Mouse (Mus musculus): ENCODE measurements around the gene Cnbd2. TPM values are rescaled to one million over a fixed set of nuclear protein-coding genes. Genes with fewer than 3 reads are reported as not detected.
A peak's percentile ranks its signal among the peaks of the same experiment; 100 is the strongest.
"Not testable (repeated sequence)": the region's sequence is repeated elsewhere in the genome, so short reads cannot be mapped to it uniquely, and the experiment has no call there.

Gene Cnbd2
- polyA plus RNA-seq, 1 experiment, result not detected

DNA sequence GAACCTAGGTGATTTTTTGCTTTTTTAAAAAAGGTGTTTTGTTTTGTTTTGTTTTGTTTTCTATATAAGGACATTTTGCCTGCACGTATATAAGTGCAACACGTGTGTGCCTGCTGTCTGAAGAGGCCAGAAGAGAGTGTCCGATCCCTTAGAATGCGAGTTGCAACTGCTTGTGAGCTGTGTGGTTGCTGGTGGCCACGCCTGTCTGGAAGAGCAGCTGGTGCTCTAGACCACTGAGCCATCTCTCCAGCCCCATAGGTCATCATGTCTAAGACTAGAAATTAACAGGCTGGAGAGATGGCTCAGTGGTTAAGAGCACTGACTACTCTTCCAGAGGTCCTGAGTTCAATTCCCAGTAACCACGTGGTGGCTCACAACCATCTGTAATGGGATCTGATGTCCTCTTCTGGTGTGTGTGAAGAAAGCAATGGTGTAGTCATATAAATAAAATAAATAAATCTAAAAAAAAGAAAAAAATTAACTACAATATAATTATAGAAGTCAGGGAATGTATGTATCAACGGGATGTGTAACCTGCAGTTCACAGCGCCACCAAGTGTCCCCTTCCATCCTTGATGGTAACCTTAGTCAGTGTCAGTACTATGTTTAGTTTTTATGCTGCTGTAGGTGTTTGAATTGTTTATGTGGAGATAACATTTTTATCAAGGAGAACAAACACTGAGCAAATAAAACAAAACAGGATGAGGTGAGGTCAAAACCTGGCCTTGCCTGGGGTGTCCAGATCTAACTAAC, 40.5 kb downstream of the Cnbd2 start:
- H3K4me1 ChIP-seq (ENCODE audit: control insufficient read depth), result no peaks in the 10 kb centered on the region
- H3K4me3 ChIP-seq (replicated peaks), result no peak overlapping the region
- H3K9me3 ChIP-seq (ENCODE audit: control insufficient read depth, low read length), result no peaks in the 10 kb centered on the region
- no peaks in the 10 kb centered on the region for H3K27me3 ChIP-seq (ENCODE audit: control insufficient read depth)
- H3K36me3 ChIP-seq (ENCODE audit: control insufficient read depth), result no peaks in the 10 kb centered on the region
- TF ChIP-seq GATA1 (IDR thresholded peaks at IDR 0.05; ENCODE audit: low read length), result no peak
- TF ChIP-seq TAL1 (IDR thresholded peaks at IDR 0.05; ENCODE audit: low read length), result no peak

DNA sequence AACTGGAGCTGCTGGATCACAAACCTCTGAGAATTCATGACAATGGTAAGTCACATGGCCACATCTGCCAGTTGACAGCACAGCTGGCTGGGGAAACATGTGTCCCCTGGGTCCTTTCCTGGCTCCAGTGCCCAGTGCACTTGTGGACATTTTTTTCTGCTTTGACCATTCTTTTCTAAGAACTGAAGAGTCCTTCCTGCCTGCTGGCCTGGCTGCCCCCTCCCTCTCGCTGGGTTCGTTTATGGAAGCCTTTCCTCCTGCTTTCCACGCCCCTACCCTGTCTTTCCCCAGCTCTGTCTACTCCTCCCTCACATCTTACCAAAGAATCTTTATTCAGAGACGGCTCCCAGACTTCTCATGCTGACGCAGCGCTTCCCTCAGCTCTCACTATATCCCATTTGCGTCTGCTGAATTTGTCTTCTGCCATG, 41.2 kb downstream of the Cnbd2 start:
- Histone ChIP-seq H3K27me3 (ENCODE audit: control insufficient read depth) (no peaks in the 10 kb centered on the region), H3K36me3 (ENCODE audit: control insufficient read depth) (no peaks in the 10 kb centered on the region), H3K9me3 (ENCODE audit: control insufficient read depth, low read length) (no peaks in the 10 kb centered on the region), H3K4me1 (ENCODE audit: control insufficient read depth) (no peaks in the 10 kb centered on the region), H3K4me3 (replicated peaks) (no peak overlapping the region)
- TF ChIP-seq TAL1 (IDR thresholded peaks at IDR 0.05; ENCODE audit: low read length) (no peak), GATA1 (IDR thresholded peaks at IDR 0.05; ENCODE audit: low read length) (no peak)

DNA sequence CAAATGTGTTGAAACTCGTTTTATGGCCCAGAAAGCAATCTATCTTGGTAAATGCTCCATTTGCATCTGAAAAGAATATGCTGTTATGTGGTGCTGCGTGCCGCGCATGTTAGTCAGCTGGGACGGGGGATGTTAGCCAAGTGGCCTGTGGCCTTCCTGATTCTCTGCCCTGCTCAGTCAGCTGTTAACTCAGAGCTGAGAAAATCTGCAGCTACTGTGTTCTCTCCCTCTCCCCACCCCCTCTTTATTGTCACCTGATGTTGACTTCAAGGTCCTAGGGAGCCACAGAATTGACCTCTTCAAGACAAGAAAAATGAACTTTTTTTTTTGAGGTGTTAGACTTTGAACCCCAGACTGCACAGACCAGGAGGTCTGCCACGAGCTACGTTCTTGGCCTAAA, 43.9 kb downstream of the Cnbd2 start:
- no peaks in the 10 kb centered on the region for H3K4me1 ChIP-seq (ENCODE audit: control insufficient read depth)
- H3K9me3 ChIP-seq (ENCODE audit: control insufficient read depth, low read length), result no peaks in the 10 kb centered on the region
- H3K27me3 ChIP-seq (ENCODE audit: control insufficient read depth), result no peaks in the 10 kb centered on the region
- H3K4me3 ChIP-seq (replicated peaks), result no peak overlapping the region
- H3K36me3 ChIP-seq (ENCODE audit: control insufficient read depth), result no peaks in the 10 kb centered on the region
- no peak for TF ChIP-seq GATA1 (IDR thresholded peaks at IDR 0.05; ENCODE audit: low read length)
- TF ChIP-seq TAL1 (IDR thresholded peaks at IDR 0.05; ENCODE audit: low read length), result no peak

DNA sequence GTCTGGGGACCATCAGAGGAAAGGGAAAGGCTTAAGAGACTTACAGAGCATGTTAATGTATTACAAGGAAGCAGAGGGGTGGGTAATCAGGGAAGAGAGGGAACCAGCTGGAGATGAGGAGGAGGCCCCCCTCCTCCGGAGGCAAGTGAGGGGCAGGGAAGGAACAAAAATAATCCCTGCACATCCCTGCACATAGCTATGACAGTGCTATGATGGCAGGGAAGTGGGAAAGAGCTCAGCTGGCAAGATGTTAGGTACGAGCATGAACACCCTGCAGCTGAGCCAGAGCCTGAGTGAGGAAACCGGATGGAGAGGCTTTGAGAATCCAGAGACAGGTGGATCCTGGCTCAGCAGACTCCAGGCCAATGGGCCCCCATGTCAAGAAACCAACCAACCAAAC, 56.4 kb downstream of the Cnbd2 start:
- TF ChIP-seq TAL1 (IDR thresholded peaks at IDR 0.05; ENCODE audit: low read length) (no peak), GATA1 (IDR thresholded peaks at IDR 0.05; ENCODE audit: low read length) (no peak)
- no peaks in the 10 kb centered on the region for H3K4me1 ChIP-seq (ENCODE audit: control insufficient read depth)

DNA sequence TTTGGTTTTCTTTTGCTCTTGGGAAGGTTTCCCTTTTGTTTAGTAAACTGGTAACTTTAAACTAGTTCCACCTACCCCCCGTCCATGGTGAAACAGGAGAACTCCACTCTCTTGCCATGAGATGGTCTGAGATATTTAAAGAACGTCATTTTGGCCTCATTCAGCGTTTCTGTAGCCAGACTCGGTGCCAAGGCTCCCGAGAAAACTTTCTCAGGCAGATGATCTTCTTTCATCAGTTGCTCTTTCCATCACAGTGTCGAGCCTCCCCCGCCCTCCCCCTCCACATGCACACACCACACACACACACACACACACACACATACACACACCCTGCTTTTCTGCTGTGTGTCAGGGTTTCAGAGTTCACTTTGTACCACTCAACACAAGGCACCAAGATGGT, 58.8 kb downstream of the Cnbd2 start:
- no peaks in the 10 kb centered on the region for H3K9me3 ChIP-seq (ENCODE audit: control insufficient read depth, low read length)
- H3K36me3 ChIP-seq (ENCODE audit: control insufficient read depth), result no peaks in the 10 kb centered on the region
- no peak overlapping the region for H3K4me3 ChIP-seq (replicated peaks)
- TF ChIP-seq GATA1 (IDR thresholded peaks at IDR 0.05; ENCODE audit: low read length) (no peak), TAL1 (IDR thresholded peaks at IDR 0.05; ENCODE audit: low read length) (no peak)
- H3K27me3 ChIP-seq (ENCODE audit: control insufficient read depth), result no peaks in the 10 kb centered on the region
- no peaks in the 10 kb centered on the region for H3K4me1 ChIP-seq (ENCODE audit: control insufficient read depth)

More for the DNA sequence above, 56.4 kb downstream of the Cnbd2 start:
- Histone ChIP-seq H3K9me3 (ENCODE audit: control insufficient read depth, low read length) (no peaks in the 10 kb centered on the region), H3K27me3 (ENCODE audit: control insufficient read depth) (no peaks in the 10 kb centered on the region), H3K4me3 (replicated peaks) (no peak overlapping the region), H3K36me3 (ENCODE audit: control insufficient read depth) (no peaks in the 10 kb centered on the region)

DNA sequence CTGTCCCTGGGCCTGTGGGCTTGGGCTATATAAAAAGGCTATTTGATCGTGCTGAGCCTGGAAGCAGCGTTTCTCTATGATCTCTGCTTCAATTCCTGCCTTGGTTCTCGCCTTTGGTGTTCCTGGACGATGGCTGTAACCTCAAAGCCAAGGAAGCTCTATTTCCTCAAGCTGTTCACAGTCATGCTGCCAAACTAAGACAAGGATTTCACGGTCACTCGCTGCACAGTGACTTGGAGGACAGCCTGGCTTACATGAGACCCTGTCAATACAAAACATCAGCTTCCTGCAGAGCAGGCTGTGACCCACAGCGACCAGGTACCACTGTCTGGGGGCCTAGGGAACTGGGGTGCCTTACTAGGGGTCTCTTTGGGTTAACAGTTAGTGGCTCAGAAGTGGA, 64.9 kb downstream of the Cnbd2 start:
- Histone ChIP-seq H3K4me1 (ENCODE audit: control insufficient read depth) (no peaks in the 10 kb centered on the region), H3K9me3 (ENCODE audit: control insufficient read depth, low read length) (no peaks in the 10 kb centered on the region), H3K27me3 (ENCODE audit: control insufficient read depth) (no peaks in the 10 kb centered on the region), H3K4me3 (replicated peaks) (no peak overlapping the region), H3K36me3 (ENCODE audit: control insufficient read depth) (no peaks in the 10 kb centered on the region)
- no peak for TF ChIP-seq GATA1 (IDR thresholded peaks at IDR 0.05; ENCODE audit: low read length)
- no peak for TF ChIP-seq TAL1 (IDR thresholded peaks at IDR 0.05; ENCODE audit: low read length)

DNA sequence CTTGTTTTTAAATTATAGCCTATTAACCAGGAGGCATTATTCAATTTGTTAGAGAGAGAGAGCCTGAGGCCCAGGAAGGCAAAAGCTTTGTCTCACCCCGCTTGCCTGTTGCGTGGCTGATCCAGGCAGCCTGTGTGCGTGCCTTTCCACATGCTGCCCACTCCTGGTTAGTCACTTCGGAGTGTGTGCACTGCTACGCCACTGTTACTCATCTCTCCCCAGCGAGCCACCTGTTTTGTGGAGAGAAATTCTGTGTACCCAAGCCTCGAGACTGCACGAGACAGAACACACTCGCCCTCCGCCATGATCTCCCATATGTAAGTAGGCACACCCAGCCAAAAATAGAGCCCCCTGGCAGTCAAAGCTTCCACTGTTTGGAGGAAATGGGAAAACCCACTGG, 67.8 kb downstream of the Cnbd2 start:
- TF ChIP-seq GATA1 (IDR thresholded peaks at IDR 0.05; ENCODE audit: low read length), result no peak
- no peak for TF ChIP-seq TAL1 (IDR thresholded peaks at IDR 0.05; ENCODE audit: low read length)
- H3K4me1 ChIP-seq (ENCODE audit: control insufficient read depth), result peaks cover 2% of the 10 kb centered on the region; the same call in 1 of the 2 replicates
- no peaks in the 10 kb centered on the region for H3K36me3 ChIP-seq (ENCODE audit: control insufficient read depth)
- H3K27me3 ChIP-seq (ENCODE audit: control insufficient read depth), result no peaks in the 10 kb centered on the region
- H3K9me3 ChIP-seq (ENCODE audit: control insufficient read depth, low read length), result 0 out of 2 replicates have a peak, but pooled peaks cover 4% of the 10 kb centered on the region
- no peak overlapping the region for H3K4me3 ChIP-seq (replicated peaks)

DNA sequence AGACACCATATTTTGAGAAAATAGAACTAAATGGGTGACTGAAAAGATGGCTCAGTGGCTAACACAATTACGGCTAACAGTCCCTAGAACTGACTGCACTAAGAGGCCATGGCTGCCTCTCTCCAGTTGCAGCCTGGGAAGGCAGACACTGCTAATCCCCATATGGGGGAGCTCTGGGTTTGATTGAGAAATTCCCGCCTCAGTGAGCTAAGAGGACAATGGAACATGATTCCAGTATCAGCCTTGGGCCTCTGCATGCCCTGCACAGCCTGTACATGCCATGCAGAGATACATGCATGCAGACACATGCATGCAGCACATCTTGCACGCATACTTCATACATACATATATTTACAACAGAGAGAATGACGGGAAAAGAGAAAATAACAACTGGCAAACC, 69.3 kb downstream of the Cnbd2 start:
- H3K9me3 ChIP-seq (ENCODE audit: control insufficient read depth, low read length), result 0 out of 2 replicates have a peak, but pooled peaks cover 4% of the 10 kb centered on the region

DNA sequence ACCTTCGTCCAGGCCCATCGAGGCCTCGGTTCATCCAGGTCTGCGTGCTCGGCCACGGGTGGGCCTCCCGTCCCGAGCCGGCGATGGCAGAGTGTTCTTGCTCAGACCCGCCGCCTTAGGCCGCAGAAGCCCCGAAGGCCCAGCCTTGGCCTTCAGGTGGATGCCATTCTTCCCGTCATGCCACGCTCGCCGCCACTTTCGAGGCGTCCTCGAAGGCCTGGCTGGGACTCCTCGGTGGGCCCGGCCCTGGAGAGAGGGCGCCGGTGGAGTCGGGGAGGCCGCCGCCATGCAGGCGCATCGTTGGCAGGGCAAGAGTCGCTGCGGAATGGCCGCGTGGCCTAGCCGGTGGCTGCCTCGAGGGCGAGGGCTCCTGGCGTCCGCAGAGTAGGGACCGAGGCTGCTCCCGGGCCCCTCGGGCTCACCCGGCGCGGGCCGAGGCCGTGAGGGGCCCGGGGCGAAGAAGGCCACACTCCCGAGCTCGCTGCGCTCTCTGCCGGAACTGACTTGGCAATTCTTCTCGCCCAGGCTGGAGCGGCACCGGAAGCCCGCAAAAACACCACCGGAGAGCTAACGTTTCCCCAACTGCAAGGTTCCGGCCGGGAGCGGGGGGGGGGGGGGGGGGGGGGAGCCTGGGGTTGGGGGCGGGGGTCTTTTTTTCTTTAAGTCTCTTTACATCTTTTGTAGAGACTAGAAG, 80.5 kb downstream of the Cnbd2 start:
- not testable (repeated sequence) for H3K27me3 ChIP-seq (ENCODE audit: control insufficient read depth); H3K36me3 ChIP-seq (ENCODE audit: control insufficient read depth); H3K4me1 ChIP-seq (ENCODE audit: control insufficient read depth); H3K9me3 ChIP-seq (ENCODE audit: control insufficient read depth, low read length)
- H3K4me3 ChIP-seq (replicated peaks), result peak overlapping the region; percentile 65

More for the DNA sequence above, 69.3 kb downstream of the Cnbd2 start:
- H3K4me3 ChIP-seq (replicated peaks), result no peak overlapping the region
- peaks cover 2% of the 10 kb centered on the region; the same call in 1 of the 2 replicates for H3K4me1 ChIP-seq (ENCODE audit: control insufficient read depth)
- no peaks in the 10 kb centered on the region for H3K36me3 ChIP-seq (ENCODE audit: control insufficient read depth)
- TF ChIP-seq TAL1 (IDR thresholded peaks at IDR 0.05; ENCODE audit: low read length) (no peak), GATA1 (IDR thresholded peaks at IDR 0.05; ENCODE audit: low read length) (no peak)
- no peaks in the 10 kb centered on the region for H3K27me3 ChIP-seq (ENCODE audit: control insufficient read depth)

Measured in erythroblast, embryonic 14.5 days (primary cell).